Mouse (Mus musculus) heart, embryonic 16.5 days (tissue): ENCODE measurements at regions not wholly inside any gene's neighbourhood (a gene's known extent, or its start where the extent isn't known, plus 50 kb on each side); places are given as distances from the start of the nearest gene placed in this dataset.

Experiments
- ATAC-seq: fragments of 200-750 bp; cut with Nextera tagmentation; replicated peaks from 2 replicates; pipeline ENCODE4 v1.8.0; 2017; ENCODE audit warnings: moderate number of reproducible peaks; ENCODE audit not compliant: insufficient read depth, low FRiP score; ENCODE audit errors: extremely low read depth
- H3K27ac ChIP-seq: fragments of 300-500 bp; sonication (generic); 2 replicates; pipeline ENCODE4 v1.5.1; 2014; ENCODE audit warnings: mild to moderate bottlenecking, low read length, control low read depth, moderate library complexity
- H3K27me3 ChIP-seq: fragments of 300-500 bp; sonication (generic); 2 replicates; pipeline ENCODE4 v1.6.1; 2014; ENCODE audit warnings: low read length, mixed read lengths; ENCODE audit not compliant: control insufficient read depth, insufficient read depth
- H3K36me3 ChIP-seq: fragments of 300-500 bp; sonication (generic); 2 replicates; pipeline ENCODE4 v1.6.1; 2014; ENCODE audit not compliant: control insufficient read depth, insufficient read depth
- H3K4me1 ChIP-seq: fragments of 300-500 bp; sonication (generic); 2 replicates; pipeline ENCODE4 v1.6.1; 2014; ENCODE audit warnings: low read length, mixed read lengths; ENCODE audit not compliant: control insufficient read depth, insufficient read depth
- H3K4me2 ChIP-seq: fragments of 300-500 bp; sonication (generic); 2 replicates; pipeline ENCODE4 v1.6.1; 2014; ENCODE audit warnings: low read depth, mild to moderate bottlenecking, control low read depth, low read length
- H3K4me3 ChIP-seq: fragments of 300-500 bp; sonication (generic); 2 replicates; pipeline ENCODE4 v1.5.1; 2014; ENCODE audit warnings: mild to moderate bottlenecking, control low read depth, low read length
- H3K9ac ChIP-seq: fragments of 300-500 bp; sonication (generic); 2 replicates; pipeline ENCODE4 v1.6.1; 2014; ENCODE audit warnings: low read length, control low read depth
- H3K9me3 ChIP-seq: fragments of 300-500 bp; sonication (generic); replicated peaks from 2 replicates; pipeline ENCODE4 v1.6.1; 2016; ENCODE audit warnings: low read length; ENCODE audit not compliant: control insufficient read depth
- WGBS: fragments of 180-500 bp; shearing (Covaris S2); extraction: QIAGEN DNeasy Blood & Tissue Kit; methylation state at CpG from one replicate; pipeline ENCODE4 v1.1.7; 2014; 5-methylcytosine and 5-hydroxymethylcytosine counted together

DNA sequence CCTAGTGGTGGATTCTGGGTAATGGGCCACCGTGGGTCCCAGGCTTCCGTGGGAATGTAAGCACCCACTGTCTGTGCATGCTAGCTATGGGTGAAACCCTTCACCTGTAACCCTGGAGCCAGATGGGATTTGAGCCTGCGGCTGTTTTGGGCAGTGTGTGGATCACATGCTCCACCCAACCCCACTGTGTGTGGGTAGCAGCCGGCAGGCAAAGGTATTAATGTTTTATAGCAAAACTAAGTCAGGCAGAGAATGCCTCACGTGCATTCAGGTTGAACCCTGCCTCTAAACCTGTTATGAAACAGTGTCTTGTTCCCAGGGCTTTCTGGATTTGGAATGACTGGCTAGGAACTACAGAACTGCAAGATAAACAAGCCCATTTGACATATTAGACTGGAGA is 66.0 kb downstream of the Gadd45g start:
- Histone ChIP-seq H3K4me1 (no peaks in the 10 kb centered on the region), H3K9ac (no peak overlapping the region), H3K36me3 (no peaks in the 10 kb centered on the region), H3K27me3 (0 out of 2 replicates have a peak, but pooled peaks cover 6% of the 10 kb centered on the region), H3K4me3 (no peak overlapping the region), H3K4me2 (no peak overlapping the region), H3K27ac (no peak overlapping the region), H3K9me3 (no peaks in the 10 kb centered on the region)
- 90% methylated on average over 5 of the region's 5 CpGs for WGBS
- ATAC-seq = no peak

DNA sequence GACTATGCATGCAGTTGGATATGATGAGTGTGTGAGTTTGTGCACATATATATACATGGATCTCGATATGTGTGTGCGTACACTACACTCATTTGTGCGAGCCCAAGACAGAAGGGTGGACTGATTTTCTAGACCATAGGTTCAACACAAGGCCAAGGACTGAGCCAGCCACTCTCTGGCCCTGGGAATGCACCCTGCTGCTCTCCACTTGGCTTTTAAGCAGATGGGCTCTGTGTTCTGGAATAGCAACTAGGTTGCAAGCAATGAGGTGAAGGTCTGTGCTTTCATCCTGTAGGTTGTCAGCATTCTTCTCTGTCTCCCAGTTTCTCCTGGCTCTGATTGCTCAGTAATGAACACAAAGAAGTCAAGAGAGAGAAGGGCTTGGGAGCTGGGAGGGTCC is 66.5 kb downstream of the Gadd45g start:
- Histone ChIP-seq H3K4me1 (no peaks in the 10 kb centered on the region), H3K9me3 (no peaks in the 10 kb centered on the region), H3K27me3 (0 out of 2 replicates have a peak, but pooled peaks cover 6% of the 10 kb centered on the region), H3K36me3 (no peaks in the 10 kb centered on the region), H3K9ac (no peak overlapping the region), H3K4me3 (no peak overlapping the region), H3K4me2 (no peak overlapping the region), H3K27ac (no peak overlapping the region)
- no peak for ATAC-seq
- 91% methylated on average over 3 of the region's 3 CpGs for WGBS

DNA sequence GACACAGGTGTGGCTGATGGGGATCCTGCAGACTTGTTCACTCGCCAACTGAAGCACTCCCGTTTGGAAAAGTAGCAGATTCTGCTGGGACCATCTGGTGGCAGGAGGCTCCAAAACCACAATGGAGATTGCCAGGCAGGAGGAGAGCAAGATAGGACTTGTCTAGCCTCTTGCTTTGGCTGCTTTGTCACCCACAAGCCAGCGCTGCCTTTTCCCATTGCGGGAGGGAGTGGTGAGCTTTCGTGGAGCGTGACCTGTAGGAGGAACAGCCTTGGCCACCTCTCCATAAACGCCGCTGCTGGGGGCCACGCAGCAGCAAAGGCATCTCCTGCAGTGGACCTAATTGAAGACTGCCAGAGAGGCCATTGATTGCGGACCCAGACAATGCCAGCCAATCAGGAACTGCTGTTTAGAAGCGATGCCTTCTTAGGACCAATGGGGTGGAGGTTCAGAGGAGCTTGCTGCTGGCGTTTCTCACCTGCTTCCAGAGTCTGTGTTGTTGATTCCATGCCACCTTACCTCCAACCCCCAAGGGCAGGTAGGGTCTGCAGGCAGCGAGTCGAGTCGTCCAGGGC is 70.3 kb downstream of the Gadd45g start:
- H3K4me1 ChIP-seq = peaks cover 5% of the 10 kb centered on the region
- no peak overlapping the region for H3K4me2 ChIP-seq
- no peak for ATAC-seq
- no peaks in the 10 kb centered on the region for H3K9me3 ChIP-seq
- H3K36me3 ChIP-seq = no peaks in the 10 kb centered on the region
- 56% methylated on average over 15 of the region's 15 CpGs for WGBS
- no peak overlapping the region for H3K9ac ChIP-seq
- peaks cover 9% of the 10 kb centered on the region; the same call in 1 of the 2 replicates for H3K27me3 ChIP-seq
- no peak overlapping the region for H3K27ac ChIP-seq
- no peak overlapping the region for H3K4me3 ChIP-seq

DNA sequence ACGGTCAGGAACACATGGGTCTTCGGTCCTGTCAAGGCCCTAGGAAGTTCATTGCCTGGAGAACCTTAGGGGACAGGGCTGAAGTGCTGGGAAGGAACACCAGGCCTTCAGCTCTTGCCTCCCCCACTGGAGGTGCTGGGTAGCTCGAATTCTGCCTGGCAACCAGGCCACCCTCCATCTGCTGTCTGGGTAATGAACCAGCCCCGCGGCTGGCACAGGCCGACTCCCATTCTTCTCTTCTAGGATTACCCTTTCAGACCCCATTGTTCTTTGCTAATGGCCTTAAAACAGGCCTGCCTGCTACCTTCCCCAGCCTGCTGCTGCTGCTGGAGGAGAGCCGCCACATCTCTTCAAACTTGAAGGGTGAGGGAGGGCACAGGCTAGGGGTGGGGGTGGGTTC is 71.2 kb downstream of the Gadd45g start:
- no peak for ATAC-seq

DNA sequence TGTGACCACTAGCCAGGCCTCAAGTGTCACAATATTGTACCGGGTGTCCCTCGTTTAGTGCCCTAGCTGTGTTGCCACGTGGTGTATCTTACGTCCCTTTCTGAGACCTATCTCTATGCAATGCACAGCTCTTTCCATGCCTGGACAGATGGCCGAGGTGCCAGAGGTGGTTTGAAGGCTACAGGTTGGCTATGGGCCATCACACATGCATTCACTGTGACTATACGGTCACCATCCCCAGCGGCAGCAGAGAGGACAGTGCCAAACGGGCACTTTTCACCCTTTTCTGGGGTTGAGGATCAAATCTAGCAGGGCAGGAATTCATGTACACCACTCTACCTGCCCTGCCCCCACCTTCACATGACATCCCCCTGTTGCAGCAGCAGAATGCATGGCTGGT is 71.6 kb downstream of the Gadd45g start:
- no peaks in the 10 kb centered on the region for H3K36me3 ChIP-seq
- H3K4me1 ChIP-seq = peaks cover 5% of the 10 kb centered on the region
- no peak for ATAC-seq
- WGBS = 65% methylated on average over 8 of the region's 8 CpGs
- H3K9ac ChIP-seq = no peak overlapping the region
- H3K9me3 ChIP-seq = no peaks in the 10 kb centered on the region
- no peak overlapping the region for H3K4me3 ChIP-seq
- no peak overlapping the region for H3K4me2 ChIP-seq
- no peak overlapping the region for H3K27ac ChIP-seq
- peaks cover 9% of the 10 kb centered on the region; the same call in 1 of the 2 replicates for H3K27me3 ChIP-seq

More for the DNA sequence above, 71.2 kb downstream of the Gadd45g start:
- H3K9me3 ChIP-seq = no peaks in the 10 kb centered on the region
- peaks cover 9% of the 10 kb centered on the region; the same call in 1 of the 2 replicates for H3K27me3 ChIP-seq
- H3K4me3 ChIP-seq = no peak overlapping the region
- no peaks in the 10 kb centered on the region for H3K36me3 ChIP-seq
- no peak overlapping the region for H3K4me2 ChIP-seq
- H3K27ac ChIP-seq = no peak overlapping the region
- no peak overlapping the region for H3K9ac ChIP-seq
- 69% methylated on average over 7 of the region's 7 CpGs for WGBS
- peaks cover 5% of the 10 kb centered on the region for H3K4me1 ChIP-seq

DNA sequence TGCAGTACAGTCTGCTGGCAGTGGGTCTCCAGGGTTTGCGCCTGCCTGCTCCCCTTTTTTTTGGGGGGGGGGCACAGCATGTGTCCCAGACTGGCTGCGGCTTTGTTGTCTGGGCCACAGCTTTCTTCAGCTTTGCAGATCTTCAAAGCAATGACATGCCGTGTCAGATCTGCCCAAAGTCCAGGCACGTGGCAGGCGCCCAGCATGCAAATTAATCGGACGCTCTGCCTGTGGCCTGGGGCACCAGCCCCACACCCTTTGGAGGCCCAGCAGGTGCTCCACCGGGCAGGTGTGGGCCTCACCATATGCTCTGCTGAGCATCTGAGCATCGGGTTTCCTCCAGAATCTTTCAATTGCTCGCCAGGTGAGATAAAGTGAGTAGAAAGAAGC is 72.3 kb downstream of the Gadd45g start:
- Histone ChIP-seq H3K4me2 (no peak overlapping the region), H3K9ac (no peak overlapping the region), H3K27me3 (peaks cover 9% of the 10 kb centered on the region; the same call in 1 of the 2 replicates), H3K4me1 (peaks cover 5% of the 10 kb centered on the region), H3K36me3 (no peaks in the 10 kb centered on the region), H3K4me3 (no peak overlapping the region), H3K27ac (no peak overlapping the region), H3K9me3 (no peaks in the 10 kb centered on the region)
- 37% methylated on average over 10 of the region's 10 CpGs for WGBS
- no peak for ATAC-seq

DNA sequence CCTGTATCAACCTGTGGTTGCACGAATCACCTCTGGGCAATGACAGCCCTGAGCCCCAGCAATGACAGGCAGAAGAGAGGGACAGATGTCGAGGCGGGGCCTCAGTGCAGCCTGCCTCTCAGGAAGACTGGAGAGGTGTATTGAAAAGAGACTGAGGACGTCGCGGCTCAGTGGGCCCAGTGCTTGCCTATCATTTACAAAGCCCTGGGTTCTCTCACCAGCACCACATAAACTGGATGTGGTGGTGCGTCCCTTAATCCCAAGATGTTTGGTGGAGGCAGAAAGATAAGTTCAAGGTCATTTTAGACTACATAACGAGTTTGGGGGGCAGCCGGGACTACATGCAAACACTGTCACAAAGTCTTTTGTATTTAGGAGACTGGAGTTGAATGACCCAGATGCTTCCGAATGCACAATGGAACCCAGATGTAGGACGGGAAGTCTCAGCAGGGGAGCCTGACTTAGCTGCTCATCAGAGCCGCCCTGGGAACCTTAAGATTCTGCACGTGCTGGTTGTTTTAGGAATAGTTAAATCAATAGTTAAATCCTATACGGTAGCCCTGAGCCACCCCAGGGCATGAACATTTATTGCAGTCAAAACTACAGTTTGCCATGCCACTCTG is 72.8 kb downstream of the Gadd45g start:
- no peak overlapping the region for H3K4me2 ChIP-seq
- 44% methylated on average over 14 of the region's 14 CpGs for WGBS
- H3K36me3 ChIP-seq = no peaks in the 10 kb centered on the region
- H3K27ac ChIP-seq = no peak overlapping the region
- H3K9ac ChIP-seq = no peak overlapping the region
- ATAC-seq = no peak
- H3K27me3 ChIP-seq = peaks cover 9% of the 10 kb centered on the region; the same call in 1 of the 2 replicates
- no peak overlapping the region for H3K4me3 ChIP-seq
- no peaks in the 10 kb centered on the region for H3K9me3 ChIP-seq
- H3K4me1 ChIP-seq = peaks cover 5% of the 10 kb centered on the region

DNA sequence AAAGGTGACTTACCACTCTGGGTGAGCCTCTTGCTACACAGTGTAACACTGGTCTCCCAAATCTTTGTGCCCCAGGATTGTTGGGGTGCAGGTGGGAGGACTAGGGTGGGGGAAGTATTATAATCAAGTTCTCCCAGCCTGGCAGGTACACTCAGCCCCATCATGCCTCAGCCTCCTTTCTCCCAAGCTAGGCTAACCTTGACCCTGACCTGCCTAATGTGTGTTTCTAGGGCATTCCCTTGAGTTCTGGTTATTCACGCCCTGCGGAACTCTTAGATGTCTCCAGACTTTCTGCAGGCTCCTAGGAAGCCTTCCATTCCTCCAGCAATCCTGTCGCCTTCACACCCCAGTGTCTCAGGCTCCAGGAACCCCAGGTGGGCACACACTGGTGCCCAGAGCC is 73.5 kb downstream of the Gadd45g start:
- Histone ChIP-seq H3K36me3 (no peaks in the 10 kb centered on the region), H3K9me3 (no peaks in the 10 kb centered on the region), H3K4me2 (no peak overlapping the region), H3K27ac (no peak overlapping the region), H3K27me3 (peaks cover 9% of the 10 kb centered on the region; the same call in 1 of the 2 replicates), H3K9ac (no peak overlapping the region), H3K4me3 (no peak overlapping the region), H3K4me1 (peaks cover 5% of the 10 kb centered on the region)
- WGBS = 84% methylated on average over 3 of the region's 3 CpGs
- no peak for ATAC-seq

DNA sequence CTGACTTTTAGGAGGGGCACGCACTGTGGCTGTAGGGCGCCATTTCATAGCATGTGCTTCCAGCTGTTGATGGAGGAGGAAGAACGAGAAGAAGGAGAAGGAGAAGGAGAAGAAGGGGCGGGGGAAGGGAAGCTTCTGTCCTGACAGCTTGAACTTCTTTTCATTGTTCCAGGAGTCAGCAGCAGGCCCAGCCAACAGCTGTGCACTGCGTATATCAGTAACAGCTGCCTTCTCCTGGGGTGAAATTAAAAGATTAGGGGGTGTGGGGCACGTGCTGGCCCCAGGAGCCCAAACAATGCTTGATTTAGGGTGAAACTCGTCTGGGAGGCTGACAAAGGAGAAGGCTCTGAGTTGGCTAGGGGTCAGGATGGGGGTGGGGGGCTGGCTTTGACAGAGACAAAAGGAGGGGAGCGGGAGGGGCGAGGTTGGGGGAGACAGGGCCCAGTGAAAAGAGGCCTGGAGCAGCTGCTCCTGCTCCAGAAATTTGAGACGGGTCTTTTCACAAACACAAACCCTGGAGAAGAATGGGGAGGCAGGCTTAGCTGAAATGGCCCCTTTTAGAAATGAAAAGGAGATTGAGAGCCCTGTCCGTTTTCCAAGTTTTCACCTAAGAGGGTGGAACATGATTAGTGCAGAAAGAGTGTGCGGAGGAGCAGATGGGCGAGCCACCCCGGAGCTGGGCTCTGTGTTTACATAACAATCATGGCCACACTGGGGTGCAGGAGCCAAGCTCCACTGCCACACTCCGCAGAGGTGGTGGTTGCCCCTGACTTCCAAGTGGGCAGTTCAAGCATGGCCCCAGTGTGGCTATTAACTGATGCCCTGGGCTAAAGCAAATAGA is 74.3 kb downstream of the Gadd45g start:
- 47% methylated on average over 15 of the region's 15 CpGs for WGBS
- no peak overlapping the region for H3K9ac ChIP-seq
- ATAC-seq = 0 out of 2 replicates have a peak, but pooled peaks have one; percentile 14
- H3K4me1 ChIP-seq = peaks cover 5% of the 10 kb centered on the region
- H3K36me3 ChIP-seq = no peaks in the 10 kb centered on the region
- H3K4me3 ChIP-seq = no peak overlapping the region
- H3K9me3 ChIP-seq = no peaks in the 10 kb centered on the region
- no peak overlapping the region for H3K27ac ChIP-seq
- no peak overlapping the region for H3K4me2 ChIP-seq
- H3K27me3 ChIP-seq = peaks cover 9% of the 10 kb centered on the region; the same call in 1 of the 2 replicates
